Mouse (Mus musculus): ENCODE measurements at regions not wholly inside any gene's neighbourhood (a gene's known extent, or its start where the extent isn't known, plus 50 kb on each side); places are given as distances from the start of the nearest gene placed in this dataset.

DNA sequence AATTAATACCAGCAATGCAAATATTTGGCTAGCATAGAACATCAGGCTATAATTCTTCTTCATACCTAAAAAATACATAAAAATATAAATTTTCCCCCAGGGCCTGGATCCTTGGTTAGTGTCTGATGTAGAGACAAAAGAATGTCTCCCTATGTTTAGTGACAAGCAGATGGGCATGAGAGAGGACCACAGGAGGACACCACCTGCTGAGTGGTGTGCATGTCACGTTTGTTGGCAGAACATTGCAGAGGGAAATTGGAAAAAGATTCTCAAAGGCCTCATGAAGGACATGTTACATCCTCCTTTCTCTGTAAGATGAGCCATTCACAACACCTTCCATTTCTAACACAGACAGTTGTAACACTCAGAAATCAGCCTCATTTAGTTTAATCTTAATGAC is 206.3 kb downstream of the Hhipl2 start:
- DNase-seq: no peak

- DNase-seq: no peak
Measured at GRCm38 (mm10) chr1:183633810-183634209, 215.8 kb downstream of the Hhipl2 start.

DNA sequence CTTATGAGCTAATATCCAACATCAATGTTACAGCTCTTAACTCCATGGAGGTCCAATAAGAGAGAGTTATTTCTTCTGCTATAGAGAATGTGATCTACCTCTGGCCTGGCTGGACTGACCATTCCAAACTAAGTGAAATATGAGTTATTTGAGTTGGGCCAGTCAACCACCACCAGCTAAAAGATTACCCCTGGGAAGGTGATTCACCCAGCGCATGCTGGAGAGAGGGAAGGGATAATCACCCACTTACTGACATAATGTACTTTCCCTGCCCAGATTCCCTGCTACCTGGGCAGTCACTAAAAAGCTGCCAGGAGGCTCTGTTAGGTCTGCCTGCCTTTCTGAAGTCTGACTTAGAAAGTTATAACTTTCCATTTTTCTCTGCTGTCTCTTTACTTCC is 216.8 kb downstream of the Hhipl2 start:
- DNase-seq: no peak

DNA sequence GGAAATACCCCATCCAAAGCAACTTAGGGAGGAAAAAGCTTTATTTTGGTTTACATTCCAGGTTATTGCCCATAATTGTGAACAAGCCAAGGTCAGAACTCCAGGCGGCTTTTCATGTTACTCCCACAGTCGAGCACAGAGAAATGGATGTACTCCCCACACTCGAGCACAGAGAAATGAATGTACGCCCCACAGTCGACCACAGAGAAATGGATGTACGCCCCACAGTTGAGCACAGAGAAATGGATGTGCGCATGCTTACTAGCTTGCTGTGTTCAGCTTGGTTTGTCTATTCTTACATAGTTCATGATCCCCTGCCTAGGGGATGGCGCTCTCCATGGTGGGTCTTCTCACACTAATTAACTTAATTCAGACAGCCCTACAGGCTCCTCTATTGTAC is 219.2 kb downstream of the Hhipl2 start:
- DNase-seq: no peak

GRCm38 (mm10) chr1:183639332-183639731 is 221.3 kb downstream of the Hhipl2 start:
- DNase-seq: no peak

- no peak for DNase-seq
Measured at GRCm38 (mm10) chr1:183640568-183640967, 222.6 kb downstream of the Hhipl2 start.

DNA sequence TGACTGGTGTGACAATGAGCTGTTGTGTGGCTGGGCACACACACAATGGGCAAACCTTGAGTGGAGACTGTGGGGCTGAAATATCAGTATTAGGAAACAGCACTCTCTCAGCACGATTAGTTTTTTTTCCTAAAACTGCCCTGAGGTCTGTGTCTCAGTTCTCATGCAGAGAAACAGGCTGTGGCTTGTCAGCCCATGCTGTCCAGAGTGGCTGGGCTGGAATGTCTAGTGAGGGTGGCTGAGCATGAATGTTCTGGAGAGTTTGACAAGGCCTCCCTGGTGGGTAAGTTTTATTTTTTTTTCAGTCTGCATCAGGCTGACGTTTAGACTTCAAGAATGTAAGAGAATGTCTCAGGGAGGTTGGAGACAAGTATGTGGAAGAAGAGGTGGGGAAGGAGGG is 226.0 kb downstream of the Hhipl2 start:
- no peak for DNase-seq

- DNase-seq: no peak
Measured at GRCm38 (mm10) chr1:183653878-183654277, 235.9 kb downstream of the Hhipl2 start.

DNA sequence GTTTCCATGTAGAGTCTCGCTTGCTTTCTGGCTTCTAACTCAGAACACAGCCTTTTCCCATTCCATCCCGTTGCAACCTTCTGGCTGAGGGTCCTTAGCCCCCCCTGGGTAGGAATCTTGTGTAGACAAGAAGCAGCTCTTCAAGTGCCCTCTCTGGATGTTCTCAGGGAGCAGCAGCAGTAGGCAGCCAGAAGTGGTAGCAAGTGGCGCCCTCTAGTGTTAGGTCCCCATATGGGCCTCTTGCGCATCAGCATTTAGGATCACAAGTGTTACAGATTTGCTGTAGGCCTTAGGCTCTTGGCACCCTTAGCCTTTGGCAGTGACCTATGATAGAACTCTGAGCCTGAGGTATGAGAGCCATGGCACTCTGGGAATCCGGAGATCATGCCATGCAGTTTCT is 239.0 kb downstream of the Hhipl2 start:
- DNase-seq: peak; percentile 12

DNA sequence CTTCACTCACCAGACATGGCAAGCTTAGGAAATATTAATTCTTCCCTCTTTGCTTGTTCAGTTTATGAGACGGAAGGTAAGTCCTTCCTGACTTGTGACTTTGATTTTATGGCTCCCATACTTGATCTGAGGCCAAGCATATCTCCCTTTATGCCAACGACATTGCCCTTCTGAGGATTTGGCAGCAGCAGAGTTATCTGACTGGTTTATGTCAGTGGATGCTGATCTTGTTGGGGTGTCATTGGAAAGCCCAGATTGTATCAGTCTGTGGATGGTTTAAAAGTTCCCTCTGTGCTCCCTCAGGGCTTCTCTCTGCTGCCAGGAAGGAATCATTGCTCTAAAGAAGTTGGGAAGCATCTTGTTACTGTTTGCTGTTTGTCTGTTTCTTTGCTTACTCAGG is 242.5 kb downstream of the Hhipl2 start:
- DNase-seq: no peak

GRCm38 (mm10) chr1:183662369-183663043 is 244.5 kb downstream of the Hhipl2 start:
- no peak for DNase-seq

DNA sequence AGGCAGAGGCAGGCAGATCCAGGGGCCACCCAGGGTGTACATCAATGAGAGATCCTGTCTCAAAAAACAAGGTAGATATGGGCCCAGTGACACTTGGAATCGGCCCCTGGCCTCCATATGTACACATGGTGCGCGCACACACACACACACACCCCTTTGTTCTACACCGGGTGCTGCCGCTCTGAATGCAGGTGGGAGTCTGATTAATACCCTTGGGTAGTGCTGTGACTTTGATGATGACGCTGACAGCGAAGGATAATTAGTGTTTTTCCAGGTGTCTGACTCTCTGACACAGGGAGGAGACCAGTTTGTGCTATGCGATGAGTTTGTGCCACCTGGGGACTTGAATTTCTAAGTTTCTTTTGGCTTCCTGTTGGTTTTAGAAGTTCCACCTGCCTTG is 251.3 kb downstream of the Hhipl2 start:
- no peak for DNase-seq

GRCm38 (mm10) chr1:183669674-183670073 is 251.7 kb downstream of the Hhipl2 start:
- peak; percentile 8 for DNase-seq

DNA sequence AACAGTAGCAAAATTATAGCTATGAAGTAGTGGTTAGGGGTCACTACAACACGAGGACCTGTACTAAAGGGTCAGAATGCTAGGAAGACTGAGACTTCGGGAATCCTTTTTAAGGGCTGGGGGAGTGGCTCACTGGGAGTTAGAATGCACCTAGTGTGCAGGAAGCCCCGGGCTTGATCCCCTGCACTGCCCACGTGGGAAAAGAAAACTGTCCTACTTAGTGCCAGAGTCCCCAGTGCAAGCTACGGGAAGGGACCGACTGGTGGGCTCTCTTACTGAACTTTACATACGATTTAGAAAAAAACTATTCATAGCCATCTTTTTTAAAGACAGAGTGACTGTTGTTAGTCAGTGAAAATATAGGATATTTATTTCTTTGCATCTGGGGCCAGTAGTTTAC is 252.5 kb downstream of the Hhipl2 start:
- no peak for DNase-seq

- DNase-seq: no peak
Measured at GRCm38 (mm10) chr1:183671541-183671940, 253.5 kb downstream of the Hhipl2 start.

DNA sequence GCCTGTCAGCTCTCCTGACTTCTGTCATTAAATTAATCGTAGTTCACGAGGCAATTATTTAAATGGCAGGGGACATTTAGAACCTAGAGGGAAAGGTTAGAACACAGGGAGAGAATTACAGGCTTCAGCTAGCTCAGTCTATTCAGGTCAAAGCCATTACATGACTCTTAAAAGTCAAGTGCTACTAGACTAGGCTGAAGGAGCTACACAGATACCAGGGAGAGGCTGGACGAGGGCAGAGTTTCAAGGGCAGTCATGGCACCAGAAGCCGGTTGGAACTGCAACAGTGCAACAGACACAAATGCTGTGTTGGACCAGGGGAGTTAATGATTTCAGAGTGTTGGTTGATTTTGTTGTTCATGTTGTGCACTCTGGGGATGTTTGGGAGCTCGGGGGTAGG is 254.5 kb downstream of the Hhipl2 start:
- DNase-seq: no peak

DNA sequence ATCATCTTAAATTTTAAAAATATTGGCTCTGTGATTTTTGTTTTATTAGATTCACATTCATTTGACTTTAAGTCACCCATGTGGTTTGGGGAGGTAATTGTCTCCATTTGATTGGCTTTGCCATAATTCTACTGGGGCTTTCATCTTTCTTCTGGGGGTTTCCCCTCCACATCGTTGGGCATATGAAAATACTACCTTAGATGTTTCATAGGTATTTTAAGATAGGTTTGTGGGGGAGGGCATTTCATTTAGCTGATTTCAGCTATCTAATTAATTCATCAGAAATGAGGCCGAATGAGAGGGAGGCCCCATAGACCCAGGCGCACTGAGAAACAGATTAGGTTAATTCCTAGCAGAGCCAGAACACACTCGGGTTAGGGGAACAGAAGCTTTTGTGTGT is 259.6 kb downstream of the Hhipl2 start:
- DNase-seq: no peak

GRCm38 (mm10) chr1:183679949-183680348 is 261.9 kb downstream of the Hhipl2 start:
- DNase-seq: no peak

GRCm38 (mm10) chr1:183686056-183686455 is 268.0 kb downstream of the Hhipl2 start:
- DNase-seq: no peak

- DNase-seq: no peak
Measured at GRCm38 (mm10) chr1:183692756-183693155, 274.7 kb downstream of the Hhipl2 start.

GRCm38 (mm10) chr1:183699284-183699683 is 281.3 kb downstream of the Hhipl2 start:
- no peak for DNase-seq

- no peak for DNase-seq
Measured at GRCm38 (mm10) chr1:183702888-183703287, 284.9 kb downstream of the Hhipl2 start.

DNA sequence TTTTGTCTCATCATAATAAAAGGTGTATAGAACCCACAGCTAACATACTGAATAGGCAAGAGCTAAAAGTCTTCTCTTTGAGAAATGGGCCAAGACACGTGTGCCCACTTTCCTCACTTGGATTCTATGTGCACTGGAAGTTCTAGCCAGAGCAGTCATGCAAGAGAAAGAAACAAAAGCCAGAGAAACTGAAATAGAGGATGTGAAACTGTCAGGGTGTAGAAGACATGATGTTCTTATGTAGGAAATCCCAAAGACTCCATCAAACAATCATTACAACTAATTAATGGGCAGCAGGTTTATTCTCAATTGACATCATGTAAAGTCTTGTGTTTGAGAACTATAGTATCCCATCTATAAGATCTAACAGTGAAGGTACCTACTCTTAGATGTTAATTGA is 294.9 kb downstream of the Hhipl2 start:
- no peak for DNase-seq

GRCm38 (mm10) chr1:183717060-183717459 is 296.0 kb upstream of the Dusp10 start:
- DNase-seq: no peak

GRCm38 (mm10) chr1:183749126-183749525 is 264.0 kb upstream of the Dusp10 start:
- no peak for DNase-seq

DNA sequence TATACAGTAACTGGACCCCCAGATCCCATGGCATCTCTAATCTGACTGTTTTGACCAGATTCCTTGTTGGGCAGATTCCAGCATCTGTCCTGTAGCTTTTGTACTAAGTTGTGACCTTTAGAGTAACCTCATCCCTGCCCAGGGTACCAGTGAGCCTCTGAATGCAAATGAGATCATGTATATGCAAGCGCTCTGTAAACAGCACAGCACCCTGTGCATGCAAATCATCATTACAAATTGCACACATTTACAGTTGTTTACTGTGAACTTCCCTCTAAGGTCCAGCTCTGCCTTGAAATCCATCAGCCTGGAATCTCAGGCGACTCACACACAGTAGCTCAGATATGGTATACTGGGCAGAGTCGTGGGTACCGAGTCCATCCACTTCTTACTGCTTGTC is 258.6 kb upstream of the Dusp10 start:
- DNase-seq: no peak
